Mouse (Mus musculus) splenic B cell, adult 2 months (primary cell): Measurements from ENCODE around the gene Efnb3.

ENCODE experiments used
- DNase-seq: peaks from one replicate; pipeline ENCODE4 v3.0.0-alpha.2; 2011; ENCODE audit warnings: low read depth, low spot score
- H3K27me3 ChIP-seq: 2 replicates; pipeline ENCODE4 v1.6.1; 2012; ENCODE audit warnings: mild to moderate bottlenecking, low read length, moderate library complexity, mixed read lengths; ENCODE audit not compliant: control insufficient read depth, poor library complexity, insufficient read depth, severe bottlenecking
- H3K36me3 ChIP-seq: 2 replicates; pipeline ENCODE4 v1.6.1; 2012; ENCODE audit warnings: mild to moderate bottlenecking, low read length, moderate library complexity, mixed read lengths; ENCODE audit not compliant: control insufficient read depth, poor library complexity, insufficient read depth, severe bottlenecking

Efnb3 gene

GRCm38 (mm10) chr11:69578301-69578700 lies 18.3 kb upstream of the Efnb3 start:
- H3K36me3 ChIP-seq: no peaks in the 10 kb centered on the region; the same call in 1 of the 2 replicates
- no peaks in the 10 kb centered on the region for H3K27me3 ChIP-seq
- DNase-seq: no peak

DNA sequence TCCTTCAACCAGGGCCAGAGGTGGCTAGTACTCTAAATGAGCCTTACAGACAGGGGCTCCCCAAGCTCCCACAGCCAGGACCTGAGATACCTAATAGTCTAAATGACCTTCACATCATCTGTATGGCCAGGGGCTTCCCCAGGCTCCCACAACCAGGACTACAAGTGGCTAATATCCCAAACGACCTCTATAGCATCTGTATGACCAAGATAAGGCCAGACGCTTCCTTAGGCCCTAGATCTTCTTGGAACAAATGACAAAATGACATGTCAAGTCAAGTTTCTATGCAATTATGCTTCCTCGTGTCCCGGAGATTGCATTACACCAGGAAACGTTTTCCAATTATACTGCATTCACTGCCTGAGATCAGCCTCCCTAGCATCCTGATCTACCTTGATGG lies 16.3 kb upstream of the Efnb3 start:
- Histone ChIP-seq H3K27me3 (no peaks in the 10 kb centered on the region), H3K36me3 (no peaks in the 10 kb centered on the region; the same call in 1 of the 2 replicates)
- DNase-seq: no peak

DNA sequence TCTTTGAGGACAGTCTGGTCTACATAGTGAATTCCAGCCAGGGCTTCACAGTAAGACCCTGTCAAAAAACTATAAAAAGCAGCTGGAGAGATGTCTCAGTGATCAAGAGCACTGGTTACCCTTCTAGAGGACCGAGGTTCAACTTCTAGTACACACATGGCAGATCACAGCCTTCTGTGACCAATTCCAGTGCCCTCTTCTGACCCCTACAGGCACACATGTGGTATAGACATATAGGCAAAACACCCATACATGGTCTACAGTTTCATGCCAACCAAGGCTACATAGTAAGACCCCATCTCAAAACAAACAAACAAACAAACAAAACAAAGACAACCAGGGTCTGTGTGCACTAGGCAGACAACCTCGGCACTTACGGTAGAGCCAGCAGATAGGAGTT lies 15.2 kb upstream of the Efnb3 start:
- H3K27me3 ChIP-seq: no peaks in the 10 kb centered on the region
- H3K36me3 ChIP-seq: no peaks in the 10 kb centered on the region; the same call in none of the 2 replicates
- peak; percentile 68 for DNase-seq

- no peak for DNase-seq
- H3K27me3 ChIP-seq: no peaks in the 10 kb centered on the region
- H3K36me3 ChIP-seq: peaks cover 14% of the 10 kb centered on the region
Measured at GRCm38 (mm10) chr11:69565131-69565530, 5.1 kb upstream of the Efnb3 start.

GRCm38 (mm10) chr11:69564391-69564790 lies 4.4 kb upstream of the Efnb3 start:
- no peak for DNase-seq
- H3K36me3 ChIP-seq: peaks cover 14% of the 10 kb centered on the region

GRCm38 (mm10) chr11:69563373-69563772 lies 3.4 kb upstream of the Efnb3 start:
- no peak for DNase-seq
- Histone ChIP-seq H3K36me3 (peaks cover 14% of the 10 kb centered on the region), H3K27me3 (no peaks in the 10 kb centered on the region)

More at GRCm38 (mm10) chr11:69564391-69564790, 4.4 kb upstream of the Efnb3 start:
- H3K27me3 ChIP-seq: no peaks in the 10 kb centered on the region

- no peaks in the 10 kb centered on the region for H3K27me3 ChIP-seq
- peaks cover 14% of the 10 kb centered on the region for H3K36me3 ChIP-seq
- DNase-seq: no peak
Measured at GRCm38 (mm10) chr11:69560896-69561854, 1.2 kb upstream of the Efnb3 start.

DNA sequence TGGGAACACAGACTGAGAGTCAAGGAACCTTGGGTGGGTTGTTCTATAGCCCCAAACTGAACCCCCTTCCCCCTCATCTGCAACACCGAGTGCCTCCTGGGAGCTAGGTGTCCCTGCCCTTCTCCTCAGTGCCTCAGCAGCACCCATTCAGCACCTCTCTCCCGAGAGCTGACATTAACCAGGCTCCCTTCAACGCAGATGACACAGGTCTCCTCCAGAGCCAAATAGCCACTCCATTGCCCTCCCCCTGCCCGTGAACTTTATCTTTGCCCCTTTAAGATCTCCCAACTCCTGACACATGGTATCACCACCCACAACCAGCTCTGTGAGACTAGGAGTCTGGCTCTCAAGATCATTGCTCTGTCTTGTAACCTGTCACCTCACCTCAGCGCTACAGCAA lies 822 bp downstream of the Efnb3 start:
- H3K27me3 ChIP-seq: no peaks in the 10 kb centered on the region
- no peak for DNase-seq

DNA sequence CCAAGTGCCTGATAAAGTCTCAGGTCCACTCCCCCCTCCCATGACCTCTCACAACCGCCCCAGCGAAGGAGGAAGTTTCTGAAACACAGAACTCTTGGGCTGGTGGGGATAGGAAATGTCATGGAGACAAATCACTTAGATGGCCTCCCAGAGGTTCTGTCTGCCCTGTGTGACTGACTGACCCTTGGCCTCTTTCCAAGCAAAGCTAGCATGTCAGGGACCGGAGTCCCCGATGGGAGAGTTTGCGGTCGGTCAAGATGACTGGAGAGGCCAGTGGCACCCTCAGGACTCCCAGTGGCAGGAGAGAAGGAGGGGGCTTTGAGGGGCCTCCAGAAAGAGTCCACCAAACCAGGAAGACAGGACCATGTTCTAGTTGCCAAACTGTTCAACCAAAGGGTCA lies 1.2 kb downstream of the Efnb3 start:
- no peak for DNase-seq
- Histone ChIP-seq H3K27me3 (no peaks in the 10 kb centered on the region), H3K36me3 (peaks cover 14% of the 10 kb centered on the region)

More for the DNA sequence above, 822 bp downstream of the Efnb3 start:
- peaks cover 14% of the 10 kb centered on the region for H3K36me3 ChIP-seq

DNA sequence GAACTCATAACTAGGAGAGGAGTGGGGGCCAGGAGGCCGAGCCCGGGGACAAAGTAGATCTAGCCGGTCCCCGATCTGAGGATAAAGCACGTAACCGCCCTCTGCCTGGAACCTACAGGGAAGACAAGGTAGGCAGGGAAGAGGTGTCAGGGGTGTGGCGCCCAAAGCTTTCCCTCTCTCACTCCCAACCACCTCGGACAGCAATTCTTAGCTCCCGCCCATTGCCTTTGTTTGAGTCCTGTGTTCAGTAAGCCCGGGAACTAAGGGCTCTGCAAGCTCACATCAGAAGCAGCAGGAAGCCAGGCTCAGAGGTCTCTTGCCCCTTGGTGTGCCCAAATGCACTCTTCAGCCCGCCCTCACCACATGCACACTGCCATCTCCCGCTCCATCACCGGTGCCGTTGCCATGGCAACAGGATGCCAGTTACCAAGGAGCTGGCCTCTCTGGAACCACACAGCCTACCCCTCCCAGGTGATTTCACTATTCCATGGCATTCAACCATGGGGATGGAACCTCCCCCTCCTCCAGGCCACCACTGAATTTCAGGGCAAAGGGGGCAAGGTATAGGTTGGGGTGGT lies 2.5 kb downstream of the Efnb3 start:
- H3K27me3 ChIP-seq: no peaks in the 10 kb centered on the region
- peaks cover 11% of the 10 kb centered on the region for H3K36me3 ChIP-seq
- no peak for DNase-seq

DNA sequence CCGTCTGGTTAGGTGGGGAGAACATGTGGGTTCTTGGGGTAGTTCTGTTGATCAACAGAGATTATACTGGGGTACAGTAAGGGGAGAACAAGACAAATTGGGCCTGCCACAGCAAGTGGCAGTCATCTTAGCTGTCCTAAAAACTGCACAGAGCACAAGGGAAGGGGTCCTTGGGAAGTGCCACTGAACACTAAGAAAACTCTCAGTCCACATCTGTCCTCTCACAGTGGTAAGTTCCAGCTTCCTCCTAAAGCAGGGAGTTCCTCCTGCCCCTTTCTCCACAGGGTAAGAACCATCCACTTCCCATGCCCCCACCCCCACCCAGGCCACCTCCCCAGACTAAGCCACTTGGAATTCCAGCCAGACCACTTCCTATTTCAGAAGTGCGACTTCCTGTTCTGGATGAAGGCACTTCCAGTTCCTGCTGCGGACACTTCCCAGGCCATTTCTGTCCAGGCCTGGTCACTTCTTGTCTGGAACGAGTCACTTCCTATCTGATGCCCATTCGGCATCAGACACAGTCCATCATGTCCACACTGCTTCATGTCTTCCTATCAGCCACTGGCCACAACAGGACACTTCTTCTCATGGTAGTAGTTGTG lies 5.4 kb downstream of the Efnb3 start:
- no peaks in the 10 kb centered on the region for H3K27me3 ChIP-seq
- H3K36me3 ChIP-seq: no peaks in the 10 kb centered on the region
- no peak for DNase-seq

DNA sequence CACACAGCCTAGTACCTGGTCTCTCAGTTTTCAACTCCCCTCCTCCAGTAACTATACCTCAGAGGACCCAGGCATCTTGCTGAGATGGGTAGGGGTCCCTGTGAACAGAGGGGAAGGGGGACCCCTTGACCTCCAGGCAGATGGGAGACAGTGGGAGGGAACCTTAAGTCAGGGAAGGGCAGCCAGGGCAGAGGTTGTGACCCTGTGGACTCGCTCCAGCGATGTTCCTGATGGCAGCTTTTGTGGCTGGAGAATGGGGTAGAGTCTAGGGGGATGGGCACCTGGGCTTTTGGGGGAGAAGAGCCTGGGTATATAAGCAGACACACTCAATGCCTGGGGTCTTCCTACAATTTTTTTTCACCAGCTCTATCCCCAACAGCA lies 6.7 kb downstream of the Efnb3 start:
- no peaks in the 10 kb centered on the region for H3K36me3 ChIP-seq
- no peak for DNase-seq
- no peaks in the 10 kb centered on the region for H3K27me3 ChIP-seq

DNA sequence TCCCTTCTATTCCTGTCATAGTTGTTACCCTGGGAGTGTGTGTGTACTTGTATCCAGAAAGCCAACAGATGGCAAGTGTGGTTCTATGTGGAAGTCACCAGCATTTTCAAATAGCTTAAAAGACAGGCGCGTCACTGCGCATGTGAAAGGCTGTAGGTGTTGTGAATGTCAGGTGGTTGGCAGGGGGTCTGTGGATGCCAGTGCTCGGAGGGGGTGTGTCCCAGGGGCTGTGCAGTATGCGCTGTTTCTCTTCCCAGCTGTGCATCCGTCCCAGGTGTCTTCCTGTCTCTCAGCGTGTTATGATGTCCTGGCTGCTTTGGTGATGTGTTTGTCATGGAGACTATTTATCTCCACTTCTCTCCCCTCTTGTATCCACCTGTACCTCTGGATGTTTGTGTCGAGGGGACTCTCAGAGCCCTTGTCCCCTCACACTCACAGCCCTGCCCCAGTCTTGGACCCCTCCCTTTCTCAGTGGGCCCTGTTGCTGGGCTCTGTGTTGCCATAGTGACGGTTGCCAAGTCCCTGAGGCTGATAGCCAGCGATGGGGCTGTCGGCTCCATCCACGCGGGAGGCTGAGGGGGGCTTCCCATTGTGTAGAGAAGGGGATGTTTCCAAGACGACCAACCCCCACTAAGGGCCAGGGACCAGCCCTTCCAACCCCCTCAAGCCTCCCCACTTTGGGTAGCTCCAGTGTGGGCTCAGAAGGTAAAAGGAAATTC lies 7.2 kb downstream of the Efnb3 start:
- Histone ChIP-seq H3K27me3 (no peaks in the 10 kb centered on the region), H3K36me3 (no peaks in the 10 kb centered on the region)
- no peak for DNase-seq

- no peaks in the 10 kb centered on the region for H3K36me3 ChIP-seq
- H3K27me3 ChIP-seq: no peaks in the 10 kb centered on the region
- DNase-seq: no peak
Measured at GRCm38 (mm10) chr11:69551310-69551709, 8.7 kb downstream of the Efnb3 start.
